Mouse (Mus musculus) midbrain, embryonic 15.5 days (tissue): ENCODE data around the gene Dlg4. TPM values are rescaled to one million over a fixed set of nuclear protein-coding genes. Genes with fewer than 3 reads are reported as not detected.
A peak's percentile ranks its signal among the peaks of the same experiment; 100 is the strongest.

Experiments used
- ATAC-seq: fragments of 200-750 bp; cut with Nextera tagmentation; replicated peaks from 2 replicates; pipeline ENCODE4 v1.8.0; 2017; ENCODE audit warnings: moderate TSS enrichment
- H3K27ac ChIP-seq: fragments of 300-500 bp; sonication (generic); 2 replicates; pipeline ENCODE4 v1.5.1; 2015; ENCODE audit warnings: mild to moderate bottlenecking, inconsistent platforms
- H3K27me3 ChIP-seq: fragments of 300-500 bp; sonication (generic); replicated peaks from 2 replicates; pipeline ENCODE4 v1.6.1; 2015; ENCODE audit warnings: inconsistent platforms
- H3K36me3 ChIP-seq: fragments of 300-500 bp; sonication (generic); replicated peaks from 2 replicates; pipeline ENCODE4 v1.6.1; 2015; ENCODE audit warnings: inconsistent platforms
- H3K4me1 ChIP-seq: fragments of 300-500 bp; sonication (generic); 2 replicates; pipeline ENCODE4 v1.6.1; 2015; ENCODE audit warnings: inconsistent platforms
- H3K4me2 ChIP-seq: fragments of 300-500 bp; sonication (generic); 2 replicates; pipeline ENCODE4 v1.6.1; 2015; ENCODE audit warnings: inconsistent platforms, mild to moderate bottlenecking, moderate library complexity
- H3K4me3 ChIP-seq: fragments of 300-500 bp; sonication (generic); 2 replicates; pipeline ENCODE4 v1.5.1; 2015; ENCODE audit warnings: mild to moderate bottlenecking, inconsistent platforms
- H3K9ac ChIP-seq: fragments of 300-500 bp; sonication (generic); 2 replicates; pipeline ENCODE4 v1.6.1; 2015; ENCODE audit warnings: mild to moderate bottlenecking, inconsistent platforms
- H3K9me3 ChIP-seq: fragments of 300-500 bp; sonication (generic); 2 replicates; pipeline ENCODE4 v1.6.1; 2016; ENCODE audit warnings: inconsistent platforms
- WGBS: fragments of 180-500 bp; shearing (Covaris S2); methylation state at CpG from one replicate; pipeline ENCODE4 v1.1.7; 2015; ENCODE audit warnings: mixed read lengths; 5-methylcytosine and 5-hydroxymethylcytosine counted together
- polyA plus RNA-seq: library from polyadenylated mRNA; unstranded; fragments of >200 nt; fragmentation: Nextera tagmentation; extraction: Ambion mirVana; gene quantifications from 2 replicates; pipeline ENCODE4 v1.2.1, GENCODE M21; 2015

Gene Dlg4
- polyA plus RNA-seq, 1 experiment from 2014 or later = 30.4 TPM

GRCm38 (mm10) chr11:70023481-70024150 is 6.9 kb downstream of the Dlg4 start:
- Histone ChIP-seq H3K9ac (peak overlapping the region; percentile 28), H3K4me2 (peak overlapping the region; percentile 59), H3K27ac (peak overlapping the region; percentile 67), H3K4me1 (peaks cover 88% of the 10 kb centered on the region), H3K36me3 (no peaks in the 10 kb centered on the region), H3K4me3 (peak overlapping the region; percentile 35), H3K27me3 (no peaks in the 10 kb centered on the region), H3K9me3 (no peaks in the 10 kb centered on the region)
- 5% methylated on average over 22 of the region's 29 CpGs for WGBS
- no peak for ATAC-seq

DNA sequence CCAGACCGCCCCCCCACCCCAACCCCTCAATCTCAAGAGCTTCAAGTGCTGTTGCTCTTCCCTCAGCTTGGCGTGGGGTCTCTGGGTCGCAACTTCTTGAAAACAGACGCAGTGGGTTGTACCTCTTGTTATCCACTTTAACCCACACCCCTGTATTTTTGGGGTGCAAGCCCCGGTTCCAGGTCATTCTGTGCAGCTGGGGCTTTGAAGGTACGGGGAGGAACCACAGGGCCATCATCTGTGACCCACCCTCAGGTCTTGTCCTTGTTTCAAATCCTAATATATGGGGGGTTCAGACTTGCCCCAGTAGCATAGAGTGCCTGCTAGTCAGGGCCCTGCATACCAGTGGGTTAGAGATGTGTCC is 7.4 kb downstream of the Dlg4 start:
- H3K36me3 ChIP-seq = no peaks in the 10 kb centered on the region
- 5% methylated on average over 6 of the region's 6 CpGs for WGBS
- H3K9me3 ChIP-seq = no peaks in the 10 kb centered on the region
- H3K4me2 ChIP-seq = peak overlapping the region; percentile 59
- ATAC-seq = no peak
- H3K27ac ChIP-seq = peak overlapping the region; percentile 67; the same call in 1 of the 2 replicates
- peaks cover 88% of the 10 kb centered on the region for H3K4me1 ChIP-seq
- H3K27me3 ChIP-seq = no peaks in the 10 kb centered on the region
- peak overlapping the region; percentile 28 for H3K9ac ChIP-seq
- H3K4me3 ChIP-seq = peak overlapping the region; percentile 35

DNA sequence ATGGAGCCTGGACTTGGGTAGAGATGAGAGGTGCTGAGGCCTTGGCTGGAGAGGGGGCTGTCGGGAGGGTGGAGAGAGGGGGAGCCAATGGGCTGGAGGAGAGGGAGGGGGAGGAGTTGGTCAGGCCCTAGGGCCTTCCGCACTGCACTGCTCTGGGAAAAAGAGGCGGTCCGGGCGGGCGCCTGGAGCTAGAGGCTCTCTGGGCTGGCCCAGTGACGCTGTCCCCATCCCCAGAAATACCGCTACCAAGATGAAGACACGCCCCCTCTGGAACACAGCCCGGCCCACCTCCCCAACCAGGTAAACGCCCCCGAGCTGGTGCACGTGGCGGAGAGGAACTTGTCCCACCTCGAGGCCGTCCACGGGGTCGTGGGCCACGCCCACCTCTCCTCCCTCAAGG is 9.9 kb downstream of the Dlg4 start:
- peak overlapping the region; percentile 66 for H3K4me2 ChIP-seq
- 3% methylated on average over 19 of the region's 19 CpGs for WGBS
- no peaks in the 10 kb centered on the region for H3K27me3 ChIP-seq
- H3K9me3 ChIP-seq = no peaks in the 10 kb centered on the region
- peak overlapping the region; percentile 98 for H3K27ac ChIP-seq
- H3K4me3 ChIP-seq = peak overlapping the region; percentile 19
- H3K9ac ChIP-seq = peak overlapping the region; percentile 26
- ATAC-seq = no peak
- peaks cover 7% of the 10 kb centered on the region for H3K36me3 ChIP-seq
- H3K4me1 ChIP-seq = peaks cover 92% of the 10 kb centered on the region

DNA sequence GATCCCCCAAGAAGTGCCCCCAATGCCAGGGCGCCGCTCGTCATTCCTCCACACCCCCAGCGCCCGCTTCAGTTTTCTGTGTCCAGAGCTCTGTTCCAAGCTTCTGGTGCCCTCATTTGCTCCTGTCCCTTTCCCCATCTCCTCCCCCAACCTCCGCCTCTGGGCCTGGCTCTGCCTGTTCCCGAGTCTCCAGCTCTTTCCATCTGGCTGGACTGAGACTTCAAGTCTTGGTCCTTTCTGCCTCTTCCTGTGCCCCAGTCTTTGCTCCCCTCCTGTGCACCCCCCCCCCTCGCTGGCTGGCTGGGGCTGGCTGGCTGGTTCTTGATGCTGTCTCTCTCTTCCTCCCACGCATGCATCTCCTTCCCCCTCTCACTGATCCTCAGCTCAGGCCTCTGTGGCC is 10.7 kb downstream of the Dlg4 start:
- WGBS = 25% methylated on average over 9 of the region's 9 CpGs
- Histone ChIP-seq H3K9me3 (no peaks in the 10 kb centered on the region), H3K4me2 (peak overlapping the region; percentile 66), H3K27me3 (no peaks in the 10 kb centered on the region), H3K27ac (peak overlapping the region; percentile 98), H3K4me1 (peaks cover 87% of the 10 kb centered on the region), H3K9ac (peak overlapping the region; percentile 26), H3K4me3 (peak overlapping the region; percentile 19), H3K36me3 (peaks cover 14% of the 10 kb centered on the region)
- ATAC-seq = no peak

- Histone ChIP-seq H3K27me3 (no peaks in the 10 kb centered on the region), H3K4me2 (peak overlapping the region; percentile 66), H3K4me3 (peak overlapping the region; percentile 39), H3K9me3 (no peaks in the 10 kb centered on the region), H3K9ac (peak overlapping the region; percentile 40), H3K27ac (peak overlapping the region; percentile 98), H3K4me1 (peaks cover 75% of the 10 kb centered on the region), H3K36me3 (peaks cover 24% of the 10 kb centered on the region)
- ATAC-seq = peak; percentile 11
- WGBS = 18% methylated on average over 12 of the region's 12 CpGs
Observed at GRCm38 (mm10) chr11:70028401-70029129, 11.8 kb downstream of the Dlg4 start.

DNA sequence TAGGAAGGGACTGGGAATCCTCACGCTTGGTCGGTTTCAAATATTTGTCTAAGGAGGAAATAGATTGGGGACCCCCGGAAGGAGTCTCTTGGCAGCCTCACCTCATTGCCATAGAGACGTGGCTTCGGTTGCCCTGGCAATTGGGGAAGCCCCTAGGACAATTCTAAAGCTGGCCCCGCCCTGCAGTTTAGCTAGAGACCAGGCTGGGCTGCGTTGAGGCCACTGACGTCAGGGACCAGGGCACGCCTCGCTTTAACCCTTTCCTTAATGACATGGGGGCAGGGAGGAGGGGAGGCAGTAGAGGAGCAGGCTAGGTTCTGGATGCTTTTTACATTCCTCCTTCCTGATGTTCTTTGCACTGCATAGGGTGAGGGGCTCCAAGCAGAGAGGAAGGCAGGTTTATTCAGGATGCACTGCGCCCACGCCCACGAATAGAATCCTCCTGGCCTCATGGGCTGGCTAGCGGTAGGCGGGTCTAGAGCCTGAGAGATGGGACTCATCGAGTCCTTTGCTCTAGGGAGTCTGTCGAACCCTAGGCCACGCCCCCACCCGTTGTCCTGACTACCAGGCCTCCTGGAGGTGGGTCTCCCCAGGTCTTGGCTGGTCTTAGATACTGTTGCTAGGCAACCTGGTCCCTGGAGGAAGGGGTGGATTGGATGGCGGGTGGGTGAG is 12.5 kb downstream of the Dlg4 start:
- H3K4me1 ChIP-seq = peaks cover 70% of the 10 kb centered on the region
- H3K9ac ChIP-seq = peak overlapping the region; percentile 40
- peak overlapping the region; percentile 66 for H3K4me2 ChIP-seq
- H3K36me3 ChIP-seq = peaks cover 24% of the 10 kb centered on the region
- H3K27me3 ChIP-seq = no peaks in the 10 kb centered on the region
- WGBS = 0% methylated on average over 20 of the region's 20 CpGs
- no peaks in the 10 kb centered on the region for H3K9me3 ChIP-seq
- H3K4me3 ChIP-seq = peak overlapping the region; percentile 39
- peak; percentile 93 for ATAC-seq
- peak overlapping the region; percentile 98 for H3K27ac ChIP-seq

DNA sequence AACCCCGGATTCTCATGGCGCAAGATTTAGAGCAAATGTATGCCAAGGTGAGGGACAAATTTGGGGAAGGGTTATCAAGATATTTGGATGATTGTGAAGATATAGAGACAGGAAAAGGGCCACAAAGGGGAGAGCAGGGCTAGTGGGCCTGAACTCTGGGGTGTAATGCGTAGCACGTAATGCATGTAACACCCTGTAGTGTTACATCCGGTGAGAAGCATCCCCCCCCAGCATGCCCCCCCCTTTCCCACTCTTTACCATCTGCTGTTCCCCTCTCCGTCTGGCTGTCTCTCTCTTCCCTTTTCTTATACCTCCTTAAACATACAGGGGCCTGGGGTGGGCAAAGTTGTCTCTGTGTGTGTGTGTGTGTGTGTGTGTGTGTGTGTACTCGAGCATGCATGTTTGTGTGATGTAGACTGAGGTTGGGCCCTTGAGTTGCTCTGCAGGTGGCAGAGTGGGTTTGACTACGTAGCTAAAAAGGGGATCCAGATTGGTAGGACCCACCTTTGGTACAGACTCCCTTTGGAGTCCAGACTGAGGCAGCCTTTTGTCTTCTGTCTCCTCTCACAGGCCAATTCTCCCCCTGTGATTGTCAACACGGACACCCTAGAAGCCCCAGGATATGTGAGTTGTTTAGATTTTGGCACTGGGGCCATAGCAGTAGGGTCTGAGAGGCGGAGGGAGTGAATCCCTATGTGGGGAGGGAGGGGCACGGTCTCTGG is 13.2 kb downstream of the Dlg4 start:
- H3K9ac ChIP-seq = peak overlapping the region; percentile 40
- peak; percentile 62 for ATAC-seq
- H3K4me3 ChIP-seq = peak overlapping the region; percentile 39
- peaks cover 28% of the 10 kb centered on the region for H3K36me3 ChIP-seq
- H3K4me2 ChIP-seq = peak overlapping the region; percentile 66
- no peaks in the 10 kb centered on the region for H3K27me3 ChIP-seq
- peaks cover 63% of the 10 kb centered on the region for H3K4me1 ChIP-seq
- H3K27ac ChIP-seq = peak overlapping the region; percentile 98
- 14% methylated on average over 11 of the region's 11 CpGs for WGBS
- H3K9me3 ChIP-seq = no peaks in the 10 kb centered on the region

DNA sequence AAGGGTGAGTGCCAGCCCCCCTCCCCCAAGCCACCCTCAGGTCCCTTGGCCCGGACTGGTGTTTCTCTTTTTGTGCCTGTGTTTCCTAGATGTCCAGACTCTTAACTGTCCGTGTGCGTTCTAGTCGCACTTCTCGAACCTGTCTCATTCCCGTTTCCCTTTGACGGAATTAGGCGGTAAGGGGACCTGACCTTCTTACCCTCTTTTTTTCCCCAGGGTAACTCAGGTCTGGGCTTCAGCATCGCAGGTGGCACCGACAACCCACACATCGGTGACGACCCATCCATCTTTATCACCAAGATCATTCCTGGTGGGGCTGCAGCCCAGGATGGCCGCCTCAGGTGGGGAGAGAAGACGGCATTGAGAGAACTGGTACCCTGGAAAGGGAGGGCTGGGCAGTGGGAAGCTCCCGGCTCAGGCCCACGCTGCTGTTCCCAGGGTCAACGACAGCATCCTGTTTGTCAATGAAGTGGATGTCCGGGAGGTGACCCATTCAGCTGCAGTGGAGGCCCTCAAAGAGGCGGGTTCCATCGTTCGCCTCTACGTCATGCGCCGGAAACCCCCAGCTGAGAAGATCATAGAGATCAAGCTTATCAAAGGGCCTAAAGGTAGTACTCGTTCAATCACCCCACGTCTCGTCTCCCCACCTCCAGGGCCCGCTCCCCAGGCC is 14.0 kb downstream of the Dlg4 start:
- H3K4me2 ChIP-seq = peak overlapping the region; percentile 66
- no peak for ATAC-seq
- WGBS = 92% methylated on average over 28 of the region's 28 CpGs
- H3K36me3 ChIP-seq = peaks cover 28% of the 10 kb centered on the region
- no peaks in the 10 kb centered on the region for H3K27me3 ChIP-seq
- H3K9ac ChIP-seq = peak overlapping the region; percentile 40; the same call in 1 of the 2 replicates
- peak overlapping the region; percentile 98 for H3K27ac ChIP-seq
- H3K4me1 ChIP-seq = peaks cover 55% of the 10 kb centered on the region
- peak overlapping the region; percentile 39 for H3K4me3 ChIP-seq
- no peaks in the 10 kb centered on the region for H3K9me3 ChIP-seq

- no peak overlapping the region for H3K4me3 ChIP-seq
- peaks cover 28% of the 10 kb centered on the region for H3K36me3 ChIP-seq
- 96% methylated on average over 11 of the region's 11 CpGs for WGBS
- H3K9me3 ChIP-seq = no peaks in the 10 kb centered on the region
- H3K4me1 ChIP-seq = peaks cover 50% of the 10 kb centered on the region
- no peak overlapping the region for H3K4me2 ChIP-seq
- H3K27ac ChIP-seq = no peak overlapping the region
- no peaks in the 10 kb centered on the region for H3K27me3 ChIP-seq
- ATAC-seq = no peak
- no peak overlapping the region for H3K9ac ChIP-seq
Observed at GRCm38 (mm10) chr11:70031321-70031670, 14.6 kb downstream of the Dlg4 start.

DNA sequence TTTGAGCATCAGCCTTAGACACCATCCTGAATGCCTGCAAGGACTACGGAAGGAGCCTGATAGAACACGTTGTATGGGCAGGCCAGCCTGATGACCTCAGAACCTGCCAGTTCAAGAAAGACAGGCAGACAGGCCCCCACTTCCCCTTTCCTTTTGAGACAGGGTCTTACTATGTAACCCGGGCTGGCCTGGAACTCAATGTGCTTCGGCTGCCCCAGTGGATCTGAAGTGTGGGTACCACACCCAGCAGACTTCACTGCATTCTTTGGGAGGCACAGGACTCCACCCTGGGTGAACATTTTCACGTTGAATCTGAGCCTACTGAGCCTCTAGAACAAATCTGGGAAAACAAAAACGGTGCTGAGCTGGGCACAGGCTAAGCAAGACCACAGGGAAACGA is 21.4 kb downstream of the Dlg4 start:
- H3K36me3 ChIP-seq = peaks cover 30% of the 10 kb centered on the region
- H3K4me3 ChIP-seq = no peak overlapping the region
- no peaks in the 10 kb centered on the region for H3K4me1 ChIP-seq
- 85% methylated on average over 7 of the region's 7 CpGs for WGBS
- no peaks in the 10 kb centered on the region for H3K27me3 ChIP-seq
- H3K27ac ChIP-seq = no peak overlapping the region
- no peaks in the 10 kb centered on the region for H3K9me3 ChIP-seq
- H3K9ac ChIP-seq = no peak overlapping the region
- no peak overlapping the region for H3K4me2 ChIP-seq
- no peak for ATAC-seq

DNA sequence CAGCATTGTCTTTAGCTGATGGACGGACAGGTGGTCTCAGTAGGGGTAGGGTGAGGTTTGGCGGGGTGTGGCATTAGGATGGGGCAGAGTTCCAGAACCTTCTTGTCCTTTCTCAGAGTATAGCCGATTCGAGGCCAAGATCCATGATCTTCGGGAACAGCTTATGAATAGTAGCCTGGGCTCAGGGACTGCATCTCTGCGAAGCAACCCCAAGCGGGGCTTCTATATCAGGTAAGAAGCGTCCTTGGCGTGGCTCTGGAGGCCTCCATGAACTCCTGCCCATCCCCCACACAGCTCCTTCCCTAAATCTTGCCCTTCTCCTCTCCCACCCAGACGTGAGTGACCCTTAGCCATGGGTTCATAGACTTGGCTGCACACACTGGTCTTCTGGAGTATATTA is 22.9 kb downstream of the Dlg4 start:
- ATAC-seq = no peak
- H3K9ac ChIP-seq = no peak overlapping the region
- no peaks in the 10 kb centered on the region for H3K9me3 ChIP-seq
- H3K4me1 ChIP-seq = no peaks in the 10 kb centered on the region
- peaks cover 27% of the 10 kb centered on the region; the same call in 1 of the 2 replicates for H3K36me3 ChIP-seq
- no peak overlapping the region for H3K4me2 ChIP-seq
- no peak overlapping the region for H3K4me3 ChIP-seq
- WGBS = 93% methylated on average over 10 of the region's 10 CpGs
- H3K27ac ChIP-seq = no peak overlapping the region
- no peaks in the 10 kb centered on the region for H3K27me3 ChIP-seq
